Mouse (Mus musculus): ENCODE data around the gene Ssr2. TPM values are rescaled to one million over a fixed set of nuclear protein-coding genes. Genes with fewer than 3 reads are reported as not detected.

The Ssr2 gene
- polyA plus RNA-seq, 1 experiment from 2014 or later, result 294 TPM

- peaks cover 48% of the 10 kb centered on the region for H3K4me1 ChIP-seq (replicated peaks; ENCODE audit: insufficient read depth, low read length)
- no peaks in the 10 kb centered on the region for H3K9me3 ChIP-seq (replicated peaks; ENCODE audit: low read length)
- 27% methylated on average over 3 of the region's 3 CpGs for WGBS
- peaks cover 18% of the 10 kb centered on the region; the same call in 1 of the 2 replicates for H3K36me3 ChIP-seq (ENCODE audit: insufficient read depth, low read length)
- H3K27me3 ChIP-seq (ENCODE audit: insufficient read depth, low read length), result no peaks in the 10 kb centered on the region
- peak overlapping the region; percentile 37; the same call in 1 of the 2 replicates for H3K9ac ChIP-seq (ENCODE audit: low read depth, low read length)
- peak overlapping the region; percentile 89 for H3K4me2 ChIP-seq (ENCODE audit: low read length)
- H3K4me3 ChIP-seq (replicated peaks; ENCODE audit: low read depth, low read length), result 0 out of 2 replicates have a peak overlapping the region, but pooled peaks have one; percentile 9
- no peak for TF ChIP-seq CTCF (IDR thresholded peaks at IDR 0.05; ENCODE audit: low read depth)
- ATAC-seq (replicated peaks; ENCODE audit: low FRiP score, low read depth) (no peak), DNase-seq (ENCODE audit: low spot score) (no peak)
- H3K27ac ChIP-seq, result peak overlapping the region; percentile 40; the same call in 1 of the 2 replicates
These were observed 40.7 kb upstream of the Ssr2 start for GRCm38 (mm10) chr3:88535005-88535404.

- ATAC-seq (replicated peaks; ENCODE audit: low FRiP score, low read depth), result no peak
- H3K9ac ChIP-seq (ENCODE audit: low read depth, low read length), result 0 out of 2 replicates have a peak overlapping the region, but pooled peaks have one; percentile 37
- 44% methylated on average over 4 of the region's 4 CpGs for WGBS
- H3K27ac ChIP-seq, result no peak overlapping the region; the same call in 1 of the 2 replicates
- peak; percentile 57 for DNase-seq (ENCODE audit: low spot score)
- no peaks in the 10 kb centered on the region for H3K9me3 ChIP-seq (replicated peaks; ENCODE audit: low read length)
- peak overlapping the region; percentile 89 for H3K4me2 ChIP-seq (ENCODE audit: low read length)
- peaks cover 43% of the 10 kb centered on the region for H3K4me1 ChIP-seq (replicated peaks; ENCODE audit: insufficient read depth, low read length)
- H3K4me3 ChIP-seq (replicated peaks; ENCODE audit: low read depth, low read length), result 0 out of 2 replicates have a peak overlapping the region, but pooled peaks have one; percentile 9
- no peaks in the 10 kb centered on the region for H3K27me3 ChIP-seq (ENCODE audit: insufficient read depth, low read length)
- H3K36me3 ChIP-seq (ENCODE audit: insufficient read depth, low read length), result peaks cover 18% of the 10 kb centered on the region; the same call in 1 of the 2 replicates
- TF ChIP-seq CTCF (IDR thresholded peaks at IDR 0.05; ENCODE audit: low read depth), result no peak
These were observed 40.1 kb upstream of the Ssr2 start for GRCm38 (mm10) chr3:88535527-88535926.

GRCm38 (mm10) chr3:88536103-88536930, 39.4 kb upstream of the Ssr2 start:
- H3K4me1 ChIP-seq (replicated peaks; ENCODE audit: insufficient read depth, low read length), result peaks cover 40% of the 10 kb centered on the region
- peak; percentile 83 for DNase-seq (ENCODE audit: low spot score)
- H3K9me3 ChIP-seq (replicated peaks; ENCODE audit: low read length), result no peaks in the 10 kb centered on the region
- peak overlapping the region; percentile 26; the same call in 1 of the 2 replicates for H3K27ac ChIP-seq
- peak overlapping the region; percentile 23; the same call in 1 of the 2 replicates for H3K9ac ChIP-seq (ENCODE audit: low read depth, low read length)
- 8% methylated on average over 64 of the region's 64 CpGs for WGBS
- H3K4me2 ChIP-seq (ENCODE audit: low read length), result peak overlapping the region; percentile 89
- H3K36me3 ChIP-seq (ENCODE audit: insufficient read depth, low read length), result peaks cover 18% of the 10 kb centered on the region; the same call in 1 of the 2 replicates
- TF ChIP-seq CTCF (IDR thresholded peaks at IDR 0.05; ENCODE audit: low read depth), result no peak
- peak overlapping the region; percentile 21 for H3K4me3 ChIP-seq (replicated peaks; ENCODE audit: low read depth, low read length)
- ATAC-seq (replicated peaks; ENCODE audit: low FRiP score, low read depth), result peak; percentile 25; the same call in 1 of the 2 replicates
- no peaks in the 10 kb centered on the region for H3K27me3 ChIP-seq (ENCODE audit: insufficient read depth, low read length)

GRCm38 (mm10) chr3:88537146-88537545, 38.5 kb upstream of the Ssr2 start:
- Histone ChIP-seq H3K36me3 (ENCODE audit: insufficient read depth, low read length) (peaks cover 18% of the 10 kb centered on the region; the same call in 1 of the 2 replicates), H3K9me3 (replicated peaks; ENCODE audit: low read length) (no peaks in the 10 kb centered on the region), H3K27ac (no peak overlapping the region), H3K4me1 (replicated peaks; ENCODE audit: insufficient read depth, low read length) (peaks cover 40% of the 10 kb centered on the region), H3K4me3 (replicated peaks; ENCODE audit: low read depth, low read length) (no peak overlapping the region), H3K4me2 (ENCODE audit: low read length) (peak overlapping the region; percentile 89), H3K9ac (ENCODE audit: low read depth, low read length) (peak overlapping the region; percentile 23; the same call in 1 of the 2 replicates), H3K27me3 (ENCODE audit: insufficient read depth, low read length) (no peaks in the 10 kb centered on the region)
- DNase-seq (ENCODE audit: low spot score) (no peak), ATAC-seq (replicated peaks; ENCODE audit: low FRiP score, low read depth) (no peak)
- no peak for TF ChIP-seq CTCF (IDR thresholded peaks at IDR 0.05; ENCODE audit: low read depth)
- 59% methylated on average over 6 of the region's 6 CpGs for WGBS

GRCm38 (mm10) chr3:88538271-88539145, 37.2 kb upstream of the Ssr2 start:
- Histone ChIP-seq H3K9me3 (replicated peaks; ENCODE audit: low read length) (no peaks in the 10 kb centered on the region), H3K4me3 (replicated peaks; ENCODE audit: low read depth, low read length) (no peak overlapping the region), H3K9ac (ENCODE audit: low read depth, low read length) (no peak overlapping the region), H3K4me1 (replicated peaks; ENCODE audit: insufficient read depth, low read length) (peaks cover 40% of the 10 kb centered on the region), H3K27ac (no peak overlapping the region), H3K27me3 (ENCODE audit: insufficient read depth, low read length) (no peaks in the 10 kb centered on the region), H3K36me3 (ENCODE audit: insufficient read depth, low read length) (peaks cover 18% of the 10 kb centered on the region; the same call in 1 of the 2 replicates), H3K4me2 (ENCODE audit: low read length) (no peak overlapping the region)
- ATAC-seq (replicated peaks; ENCODE audit: low FRiP score, low read depth), result no peak
- TF ChIP-seq CTCF (IDR thresholded peaks at IDR 0.05; ENCODE audit: low read depth), result no peak
- WGBS, result 47% methylated on average over 9 of the region's 9 CpGs
- no peak for DNase-seq (ENCODE audit: low spot score)

- Histone ChIP-seq H3K27ac (no peak overlapping the region), H3K9me3 (replicated peaks; ENCODE audit: low read length) (no peaks in the 10 kb centered on the region), H3K27me3 (ENCODE audit: insufficient read depth, low read length) (no peaks in the 10 kb centered on the region), H3K36me3 (ENCODE audit: insufficient read depth, low read length) (peaks cover 18% of the 10 kb centered on the region; the same call in 1 of the 2 replicates), H3K4me2 (ENCODE audit: low read length) (no peak overlapping the region), H3K9ac (ENCODE audit: low read depth, low read length) (no peak overlapping the region), H3K4me1 (replicated peaks; ENCODE audit: insufficient read depth, low read length) (peaks cover 33% of the 10 kb centered on the region), H3K4me3 (replicated peaks; ENCODE audit: low read depth, low read length) (no peak overlapping the region)
- TF ChIP-seq CTCF (IDR thresholded peaks at IDR 0.05; ENCODE audit: low read depth), result no peak
- WGBS, result 36% methylated on average over 3 of the region's 3 CpGs
- no peak for DNase-seq (ENCODE audit: low spot score)
- no peak for ATAC-seq (replicated peaks; ENCODE audit: low FRiP score, low read depth)
These were observed 36.3 kb upstream of the Ssr2 start for GRCm38 (mm10) chr3:88539397-88539796.
